Mouse (Mus musculus) adrenal gland, adult 8-10 months (tissue): Measurements from ENCODE around the gene Qpctl. TPM values are rescaled to one million over a fixed set of nuclear protein-coding genes. Genes with fewer than 3 reads are reported as not detected.

Experiments
- DNase-seq: peaks from one replicate; pipeline ENCODE4 v3.0.0; 2022
- total RNA-seq, 4 experiments: library from RNA; stranded (reverse); gene quantifications; 2 replicates each; pipeline ENCODE4 v1.2.4; 2022

Gene Qpctl
- total RNA-seq, 4 experiments from 2014 or later: 18.0 to 24.0 (median 23.9) TPM

GRCm38 (mm10) chr7:19119631-19120429, 29.3 kb downstream of the Qpctl start, which contains the start of gene Fbxo46:
Fbxo46 (plus strand) TSS chr7:19119859.
- peak; percentile 95 for DNase-seq

DNA sequence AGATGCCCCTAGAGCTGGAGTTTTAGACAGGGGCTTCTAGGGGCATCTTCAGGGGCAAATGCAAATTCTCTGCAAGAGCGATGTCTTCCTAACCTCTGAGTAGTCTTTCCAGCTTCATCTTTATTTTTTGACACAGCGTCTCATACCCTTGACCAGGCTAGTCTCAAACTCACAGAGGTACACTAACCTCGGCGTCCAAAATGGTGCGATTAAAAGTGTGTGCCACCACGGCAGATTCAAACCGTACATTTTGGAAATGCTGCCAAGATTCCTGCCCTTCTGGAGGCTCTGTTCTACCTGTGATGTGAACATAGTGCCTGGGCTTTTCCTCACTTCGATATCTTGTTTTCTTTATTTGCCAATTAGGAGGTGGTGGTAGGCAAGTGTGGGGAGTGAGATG, 30.0 kb downstream of the Qpctl start:
- no peak for DNase-seq

DNA sequence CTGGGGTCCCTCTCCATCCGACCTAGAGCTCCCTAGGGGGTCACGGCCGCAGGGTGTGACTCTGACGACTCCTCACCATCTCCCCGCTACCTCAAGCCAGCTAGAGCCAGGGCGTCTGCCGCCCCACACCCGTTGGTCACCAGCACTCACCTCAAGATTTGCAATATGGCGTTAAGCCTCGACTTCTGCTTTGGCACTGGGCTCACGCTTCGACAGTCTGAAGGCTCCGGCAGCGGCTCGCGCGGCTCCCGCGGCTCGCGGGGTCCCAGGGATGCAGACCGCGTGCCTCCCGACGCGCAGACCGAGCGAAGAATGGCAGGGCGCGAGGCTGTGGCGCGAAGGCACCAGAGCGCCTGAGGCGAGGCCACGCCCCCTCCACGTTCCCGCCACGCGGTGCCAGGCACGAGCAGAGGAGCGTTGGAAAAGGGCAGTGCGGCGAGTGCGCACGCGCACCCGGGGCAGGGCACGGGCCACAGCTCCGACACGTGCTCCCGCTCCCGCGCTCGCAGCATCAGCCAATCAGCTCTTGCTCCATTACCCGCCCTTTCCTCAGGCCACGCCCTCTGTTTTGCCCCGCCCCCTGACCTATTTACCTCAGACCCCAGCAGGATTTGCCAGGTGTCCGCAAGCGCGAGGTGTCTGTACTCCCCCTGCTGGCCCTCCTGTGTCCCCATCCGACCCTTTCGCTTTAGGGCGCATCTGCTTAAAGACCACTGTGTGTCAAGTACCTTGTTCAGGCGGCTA, 30.9 kb downstream of the Qpctl start, which contains the start of gene Gm4969:
Gene Gm4969, minus strand, starts transcription at position 341 of the 744 bp plus-strand sequence.
- DNase-seq: peak; percentile 60

- no peak for DNase-seq
Observed at GRCm38 (mm10) chr7:19109565-19109964, 39.5 kb downstream of the Qpctl start.

GRCm38 (mm10) chr7:19107436-19107835, 41.7 kb downstream of the Qpctl start:
- DNase-seq: no peak

DNA sequence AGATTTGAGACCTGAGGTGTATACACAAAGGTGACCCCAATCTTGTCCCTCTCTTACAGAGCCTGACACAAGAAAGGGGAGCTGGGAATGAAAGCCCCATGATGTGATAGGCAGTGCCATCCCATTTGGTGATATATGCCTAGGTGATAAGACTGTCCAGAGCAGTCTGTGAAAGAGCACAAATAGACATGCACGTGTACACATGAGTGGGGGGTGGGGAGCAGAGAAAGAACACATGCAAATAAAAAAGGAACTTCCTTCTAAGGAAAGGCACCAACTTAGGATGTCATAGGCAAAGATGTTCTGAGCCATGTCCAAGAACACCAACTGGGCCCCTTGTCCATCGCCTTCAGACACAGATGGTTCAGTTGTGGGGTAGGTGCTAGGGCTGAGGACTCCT, 44.6 kb downstream of the Qpctl start:
- no peak for DNase-seq

GRCm38 (mm10) chr7:19103741-19104140, 45.4 kb downstream of the Qpctl start:
- no peak for DNase-seq

GRCm38 (mm10) chr7:19100290-19100689, 48.8 kb downstream of the Qpctl start:
- no peak for DNase-seq

DNA sequence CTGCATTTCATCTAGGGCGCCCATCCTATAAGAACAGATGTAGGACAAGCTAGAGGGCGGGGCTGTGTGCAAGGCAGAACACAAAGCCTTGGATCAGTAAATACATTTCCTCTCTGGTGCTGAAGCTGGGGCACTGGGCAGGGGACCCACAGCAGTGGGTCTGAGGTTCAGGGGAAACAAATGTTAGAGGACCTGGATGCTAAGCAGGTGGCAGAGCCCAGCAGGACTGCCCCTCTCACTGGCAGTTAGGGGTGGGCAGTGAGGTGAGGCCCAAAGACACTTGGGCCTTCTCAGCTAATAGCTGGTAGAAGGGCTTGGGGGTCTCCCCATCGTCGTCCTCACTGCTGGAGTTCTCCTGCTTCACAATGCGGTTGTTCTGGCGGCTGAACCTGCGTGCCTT, 50.3 kb downstream of the Qpctl start:
- DNase-seq: no peak

DNA sequence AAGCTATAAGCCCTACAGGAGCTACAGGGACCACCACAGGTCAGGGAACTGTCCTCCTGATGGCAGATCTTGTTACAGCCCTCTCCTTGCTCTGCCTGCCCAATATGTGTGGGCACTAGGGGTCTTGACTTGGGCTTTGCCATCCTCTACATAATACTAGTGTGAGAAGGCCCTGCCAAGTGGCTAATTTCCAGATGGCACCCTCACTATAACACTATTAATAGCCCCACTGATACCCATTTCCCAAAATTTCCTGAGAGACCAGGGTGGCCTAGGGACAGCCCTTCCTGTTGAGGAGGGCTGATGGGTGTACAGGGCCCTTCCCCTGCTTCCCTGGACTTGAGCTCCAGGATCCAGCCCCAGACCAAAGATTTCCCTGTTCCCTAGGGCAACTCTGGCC, 51.2 kb downstream of the Qpctl start:
- no peak for DNase-seq

- DNase-seq: no peak
Observed at GRCm38 (mm10) chr7:19097217-19097616, 51.9 kb downstream of the Qpctl start.

GRCm38 (mm10) chr7:19096421-19096976, 52.6 kb downstream of the Qpctl start:
- DNase-seq: no peak

GRCm38 (mm10) chr7:19095751-19096110, 53.4 kb downstream of the Qpctl start:
- DNase-seq: peak; percentile 74

DNA sequence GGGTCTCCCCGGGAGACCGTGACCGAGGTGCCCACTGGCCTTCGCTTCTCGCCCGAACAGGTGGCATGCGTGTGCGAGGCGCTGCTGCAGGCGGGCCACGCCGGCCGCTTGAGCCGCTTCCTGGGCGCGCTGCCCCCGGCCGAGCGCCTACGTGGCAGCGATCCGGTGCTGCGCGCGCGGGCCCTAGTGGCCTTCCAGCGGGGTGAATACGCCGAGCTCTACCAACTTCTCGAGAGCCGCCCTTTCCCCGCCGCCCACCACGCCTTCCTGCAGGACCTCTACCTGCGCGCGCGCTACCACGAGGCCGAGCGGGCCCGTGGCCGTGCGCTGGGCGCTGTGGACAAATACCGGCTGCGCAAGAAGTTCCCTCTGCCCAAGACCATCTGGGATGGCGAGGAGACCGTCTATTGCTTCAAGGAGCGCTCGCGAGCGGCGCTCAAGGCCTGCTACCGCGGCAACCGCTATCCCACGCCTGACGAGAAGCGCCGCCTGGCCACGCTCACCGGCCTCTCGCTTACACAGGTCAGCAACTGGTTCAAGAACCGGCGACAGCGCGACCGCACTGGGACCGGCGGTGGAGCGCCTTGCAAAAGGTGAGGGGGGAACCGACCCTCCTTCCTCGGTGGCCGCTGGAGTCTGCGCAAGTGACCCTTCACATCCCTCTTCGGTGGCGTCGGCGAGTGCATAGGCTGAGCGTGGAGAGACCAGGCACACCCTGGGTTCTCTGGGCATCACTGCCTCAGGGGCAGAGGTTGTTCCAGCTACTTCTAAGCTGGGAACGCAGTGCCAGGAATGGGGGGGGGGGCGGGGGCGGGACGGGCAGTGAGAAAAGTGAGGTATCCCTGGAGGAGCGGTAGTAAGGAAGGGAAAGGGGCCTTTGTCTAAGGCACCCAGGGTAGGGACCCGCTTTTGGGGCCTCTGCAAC, 54.0 kb downstream of the Qpctl start:
- DNase-seq: no peak

- DNase-seq: no peak
Observed at GRCm38 (mm10) chr7:19094471-19094825, 54.6 kb downstream of the Qpctl start, which contains the start of gene Six5. Six5 (plus strand) TSS chr7:19094594.

- peak; percentile 99 for DNase-seq
Observed at GRCm38 (mm10) chr7:19093537-19094385, 55.3 kb downstream of the Qpctl start.

DNA sequence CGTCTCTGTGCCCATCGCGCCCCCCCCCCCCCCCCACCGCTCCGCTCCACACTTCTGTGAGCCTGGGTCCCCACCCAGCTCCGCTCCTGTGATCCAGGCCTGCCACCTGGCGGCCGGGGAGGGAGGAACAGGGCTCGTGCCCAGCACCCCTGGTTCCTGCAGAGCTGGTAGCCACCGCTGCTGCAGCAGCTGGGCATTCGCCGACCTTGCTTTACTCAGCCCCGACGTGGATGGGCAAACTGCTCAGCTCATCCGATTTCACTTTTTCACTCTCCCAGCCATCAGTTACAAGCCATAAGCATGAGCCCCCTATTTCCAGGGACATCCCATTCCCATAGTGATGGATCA, 55.9 kb downstream of the Qpctl start:
- DNase-seq: peak; percentile 81

DNA sequence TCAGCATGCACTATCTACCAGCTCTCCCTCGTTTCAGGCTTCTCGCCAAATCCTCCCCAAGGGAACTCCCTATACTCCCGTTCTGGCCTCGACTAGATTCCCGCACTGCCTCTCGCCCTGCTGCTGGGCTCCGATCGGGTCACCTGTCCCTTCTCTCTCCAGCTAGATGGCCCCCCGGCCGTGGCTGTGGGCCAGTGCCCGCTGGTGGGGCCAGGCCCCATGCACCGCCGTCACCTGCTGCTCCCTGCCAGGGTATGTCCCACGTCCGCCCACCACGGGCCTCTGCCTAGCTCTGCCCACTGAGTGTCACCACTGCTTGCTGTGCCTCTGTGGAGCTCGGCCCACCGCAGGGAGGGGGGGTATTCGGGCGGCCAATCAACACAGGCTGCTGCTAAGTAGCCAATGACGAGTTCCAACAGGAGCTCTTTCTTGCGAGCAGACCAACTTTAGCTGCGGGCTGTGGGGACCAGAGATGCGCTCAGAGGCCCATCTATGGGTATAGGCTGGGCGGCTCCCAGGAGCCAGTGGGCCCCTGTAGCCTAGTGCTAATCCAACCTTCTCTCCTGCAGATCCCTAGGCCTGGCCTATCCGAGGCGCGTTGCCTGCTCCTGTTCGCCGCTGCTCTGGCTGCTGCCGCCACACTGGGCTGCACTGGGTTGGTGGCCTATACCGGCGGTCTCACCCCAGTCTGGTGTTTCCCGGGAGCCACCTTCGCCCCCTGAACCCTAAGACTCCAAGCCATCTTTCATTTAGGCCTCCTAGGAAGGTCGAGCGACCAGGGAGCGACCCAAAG, 56.5 kb downstream of the Qpctl start:
- peak; percentile 68 for DNase-seq

- no peak for DNase-seq
Observed at GRCm38 (mm10) chr7:19091913-19092312, 57.2 kb downstream of the Qpctl start.
